Mouse (Mus musculus) liver, embryonic 16.5 days (tissue): ENCODE data around the gene Myo1d. TPM values are rescaled to one million over a fixed set of nuclear protein-coding genes. Genes with fewer than 3 reads are reported as not detected.
A peak's percentile ranks its signal among the peaks of the same experiment; 100 is the strongest.

Experiments used
- ATAC-seq: fragments of 200-750 bp; cut with Nextera tagmentation; 2 replicates; pipeline ENCODE4 v1.8.0; 2017; ENCODE audit warnings: low read depth, mild to moderate bottlenecking, moderate number of reproducible peaks, moderate library complexity
- H3K27ac ChIP-seq: fragments of 300-500 bp; sonication (generic); 2 replicates; pipeline ENCODE4 v1.5.1; 2014; ENCODE audit warnings: mild to moderate bottlenecking, low read length
- H3K27me3 ChIP-seq: fragments of 300-500 bp; sonication (generic); 2 replicates; pipeline ENCODE4 v1.6.1; 2014; ENCODE audit warnings: low read depth, low read length, mixed read lengths; ENCODE audit not compliant: control insufficient read depth, insufficient read depth
- H3K36me3 ChIP-seq: fragments of 300-500 bp; sonication (generic); 2 replicates; pipeline ENCODE4 v1.6.1; 2014; ENCODE audit warnings: mild to moderate bottlenecking; ENCODE audit not compliant: control insufficient read depth, insufficient read depth
- H3K4me1 ChIP-seq: fragments of 300-500 bp; sonication (generic); 2 replicates; pipeline ENCODE4 v1.6.1; 2014; ENCODE audit warnings: low read depth, low read length, mixed read lengths; ENCODE audit not compliant: control insufficient read depth
- H3K4me2 ChIP-seq: fragments of 300-500 bp; sonication (generic); 2 replicates; pipeline ENCODE4 v1.6.1; 2014; ENCODE audit warnings: low read depth, low read length, mixed read lengths
- H3K4me3 ChIP-seq: fragments of 300-500 bp; sonication (generic); 2 replicates; pipeline ENCODE4 v1.5.1; 2014; ENCODE audit warnings: low read depth, mild to moderate bottlenecking, low read length
- H3K9ac ChIP-seq: fragments of 300-500 bp; sonication (generic); 2 replicates; pipeline ENCODE4 v1.6.1; 2014; ENCODE audit warnings: low read depth, low read length
- H3K9me3 ChIP-seq: fragments of 300-500 bp; sonication (generic); replicated peaks from 2 replicates; pipeline ENCODE4 v1.6.1; 2016; ENCODE audit warnings: low read length; ENCODE audit not compliant: control insufficient read depth
- WGBS: fragments of 180-500 bp; shearing (Covaris S2); extraction: QIAGEN DNeasy Blood & Tissue Kit; methylation state at CpG from one replicate; pipeline ENCODE4 v1.1.7; 2014; ENCODE audit not compliant: insufficient replicate concordance; 5-methylcytosine and 5-hydroxymethylcytosine counted together
- polyA plus RNA-seq: library from polyadenylated mRNA; unstranded; fragments of >200 nt; fragmentation: Nextera tagmentation; extraction: Ambion mirVana; gene quantifications from 2 replicates; pipeline ENCODE4 v1.2.1, GENCODE M21; 2015

Gene Myo1d
- polyA plus RNA-seq, 1 experiment from 2014 or later, result 12.3 TPM

DNA sequence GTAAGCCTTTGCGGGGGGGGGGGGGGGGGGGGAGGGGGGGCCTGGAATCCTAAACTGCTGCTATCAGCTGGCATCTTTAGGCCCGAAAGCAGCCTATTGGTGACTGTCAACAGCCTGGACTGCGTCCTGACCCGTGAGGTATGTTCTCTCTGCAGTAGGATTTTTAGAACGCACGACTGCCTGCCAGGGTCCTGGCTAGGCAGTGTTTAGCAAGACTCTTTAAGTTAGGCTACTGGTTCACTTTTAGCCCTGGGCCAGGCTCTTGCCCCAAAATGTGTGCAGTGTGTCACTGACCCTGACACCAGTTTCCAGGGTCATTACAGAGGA is 29.8 kb upstream of the Myo1d start:
- 54% methylated on average over 5 of the region's 6 CpGs for WGBS
- H3K9ac ChIP-seq, result peak overlapping the region; percentile 53; the same call in 1 of the 2 replicates
- 0 out of 2 replicates have a peak, but pooled peaks have one; percentile 6 for ATAC-seq

DNA sequence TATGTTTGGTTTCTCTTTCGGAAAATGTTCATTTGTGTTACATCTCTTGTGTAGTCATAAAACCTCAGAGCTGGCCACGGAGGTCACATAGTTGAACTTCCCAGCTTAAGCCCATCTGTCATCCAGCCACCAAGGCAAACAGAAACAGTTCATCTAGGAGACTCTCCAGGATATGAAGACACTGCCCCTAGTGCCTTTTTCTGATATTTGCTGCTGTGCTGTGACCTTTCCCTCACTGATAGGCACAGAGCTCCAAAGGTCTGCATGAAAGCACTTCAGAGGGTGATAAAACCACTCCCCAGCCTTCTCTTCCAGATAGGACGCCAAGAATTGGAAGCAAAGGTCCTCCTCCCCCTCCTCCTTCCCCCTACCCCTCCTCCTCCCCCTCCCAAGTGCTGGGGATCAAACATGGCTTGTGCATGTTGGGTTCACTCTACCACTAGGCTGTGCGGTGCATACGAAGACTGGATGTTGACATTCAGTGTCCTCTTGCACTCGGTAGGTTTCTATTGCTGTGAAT is 28.8 kb upstream of the Myo1d start:
- Histone ChIP-seq H3K27ac (no peak overlapping the region), H3K4me3 (no peak overlapping the region), H3K4me2 (no peak overlapping the region), H3K9me3 (no peaks in the 10 kb centered on the region; the same call in 1 of the 2 replicates), H3K4me1 (peaks cover 6% of the 10 kb centered on the region), H3K27me3 (peaks cover 32% of the 10 kb centered on the region), H3K9ac (no peak overlapping the region), H3K36me3 (no peaks in the 10 kb centered on the region)
- WGBS, result 57% methylated on average over 6 of the region's 6 CpGs
- peak; percentile 43; the same call in 1 of the 2 replicates for ATAC-seq

More for the DNA sequence above, 29.8 kb upstream of the Myo1d start:
- H3K36me3 ChIP-seq, result no peaks in the 10 kb centered on the region
- H3K4me3 ChIP-seq, result peak overlapping the region; percentile 59
- H3K27ac ChIP-seq, result 0 out of 2 replicates have a peak overlapping the region, but pooled peaks have one; percentile 17
- peaks cover 32% of the 10 kb centered on the region for H3K27me3 ChIP-seq
- H3K4me1 ChIP-seq, result peaks cover 6% of the 10 kb centered on the region
- peak overlapping the region; percentile 67 for H3K4me2 ChIP-seq
- H3K9me3 ChIP-seq, result no peaks in the 10 kb centered on the region; the same call in 1 of the 2 replicates

DNA sequence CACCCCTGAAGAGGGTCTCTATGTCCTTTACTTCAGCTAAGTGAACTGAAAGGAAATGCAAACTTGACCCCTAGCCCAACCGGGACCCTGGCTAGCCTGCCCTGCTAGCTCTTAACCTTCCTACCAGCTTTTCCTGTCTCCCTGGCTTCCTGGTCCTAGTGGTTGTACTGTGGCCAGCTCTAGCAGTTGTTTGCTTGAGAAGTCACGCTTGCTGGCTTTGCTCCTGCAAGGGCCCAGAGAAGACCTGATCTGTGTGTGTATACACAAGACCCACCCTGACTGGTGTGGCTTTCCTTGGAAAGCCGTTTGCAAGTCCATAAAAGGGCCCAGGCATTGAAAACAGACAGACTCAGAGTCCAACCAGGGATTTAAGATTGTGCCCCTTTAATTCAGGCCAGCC is 22.9 kb upstream of the Myo1d start:
- Histone ChIP-seq H3K27ac (no peak overlapping the region), H3K4me2 (no peak overlapping the region), H3K4me3 (no peak overlapping the region), H3K36me3 (no peaks in the 10 kb centered on the region), H3K9me3 (no peaks in the 10 kb centered on the region; the same call in 1 of the 2 replicates), H3K9ac (no peak overlapping the region), H3K27me3 (no peaks in the 10 kb centered on the region; the same call in 1 of the 2 replicates), H3K4me1 (no peaks in the 10 kb centered on the region)
- WGBS, result 31% methylated on average over 3 of the region's 3 CpGs
- ATAC-seq, result no peak

DNA sequence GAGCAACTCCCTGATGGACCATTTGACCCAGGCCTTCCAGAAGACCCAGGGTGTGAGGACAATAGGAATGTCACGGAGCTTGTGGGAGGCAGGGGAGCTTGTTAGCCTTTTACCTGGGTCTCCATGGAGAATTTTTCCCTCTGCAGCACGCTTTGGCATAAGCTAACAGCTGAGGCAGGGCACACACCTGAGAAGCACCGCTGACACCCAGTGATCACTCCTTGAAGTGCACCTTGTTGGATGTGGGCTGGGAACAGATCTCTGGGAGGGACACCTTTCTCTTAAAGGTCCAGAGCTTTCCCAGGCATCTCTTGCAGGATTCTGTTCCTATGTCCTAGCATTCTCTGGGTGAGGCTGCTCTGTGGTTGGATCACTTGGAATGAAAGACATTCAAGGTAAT is 20.2 kb upstream of the Myo1d start:
- 39% methylated on average over 3 of the region's 3 CpGs for WGBS
- Histone ChIP-seq H3K27ac (no peak overlapping the region), H3K9me3 (no peaks in the 10 kb centered on the region; the same call in 1 of the 2 replicates), H3K4me2 (no peak overlapping the region), H3K27me3 (no peaks in the 10 kb centered on the region; the same call in 1 of the 2 replicates), H3K4me1 (no peaks in the 10 kb centered on the region), H3K36me3 (no peaks in the 10 kb centered on the region), H3K4me3 (no peak overlapping the region), H3K9ac (no peak overlapping the region)
- ATAC-seq, result no peak

DNA sequence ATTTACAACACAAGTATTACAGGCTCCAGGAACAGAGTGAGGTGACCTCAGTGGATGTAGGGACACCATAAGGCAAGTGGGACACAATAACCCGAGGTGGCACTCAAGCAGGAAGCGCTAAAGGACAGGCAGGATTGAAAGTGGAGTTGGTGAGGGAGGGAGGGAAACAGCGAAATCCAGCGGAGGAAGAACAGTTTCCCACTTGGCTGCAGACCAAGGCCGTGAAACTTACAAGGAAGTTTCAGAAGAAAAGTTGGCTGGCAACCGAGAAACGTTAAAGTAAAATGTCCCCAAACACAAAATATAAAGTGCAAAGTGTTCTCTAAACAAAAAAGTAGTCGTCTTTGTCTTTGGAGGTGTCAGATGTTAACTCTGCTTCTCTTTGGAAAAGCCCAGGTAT is 15.6 kb upstream of the Myo1d start:
- Histone ChIP-seq H3K9me3 (no peaks in the 10 kb centered on the region), H3K4me2 (no peak overlapping the region), H3K4me3 (no peak overlapping the region), H3K4me1 (peaks cover 7% of the 10 kb centered on the region), H3K27ac (no peak overlapping the region), H3K9ac (no peak overlapping the region), H3K27me3 (no peaks in the 10 kb centered on the region), H3K36me3 (no peaks in the 10 kb centered on the region)
- 59% methylated on average over 8 of the region's 8 CpGs for WGBS
- ATAC-seq, result no peak

DNA sequence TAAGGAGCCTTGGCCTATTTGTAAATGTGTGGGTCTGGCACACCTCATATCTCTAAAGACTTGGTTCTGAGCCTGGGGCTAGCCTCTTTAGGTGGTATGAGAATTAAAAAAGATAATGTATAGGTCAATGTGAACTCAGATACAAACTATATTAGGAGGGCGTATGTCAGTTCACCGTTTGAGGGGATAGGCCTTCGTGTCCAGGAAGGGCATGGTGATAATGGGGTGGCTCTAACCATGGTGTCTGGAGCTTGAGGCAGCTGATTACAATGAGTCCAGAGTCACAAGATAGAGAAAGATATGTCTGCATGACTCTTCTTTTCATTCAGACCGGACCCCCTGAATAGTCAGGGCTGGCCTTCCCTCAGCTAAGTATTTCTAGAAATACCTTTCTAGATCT is 14.5 kb upstream of the Myo1d start:
- Histone ChIP-seq H3K9ac (no peak overlapping the region), H3K9me3 (no peaks in the 10 kb centered on the region), H3K27ac (no peak overlapping the region), H3K4me3 (no peak overlapping the region), H3K36me3 (no peaks in the 10 kb centered on the region), H3K4me2 (no peak overlapping the region), H3K4me1 (peaks cover 15% of the 10 kb centered on the region), H3K27me3 (no peaks in the 10 kb centered on the region)
- 42% methylated on average over 4 of the region's 4 CpGs for WGBS
- no peak for ATAC-seq

DNA sequence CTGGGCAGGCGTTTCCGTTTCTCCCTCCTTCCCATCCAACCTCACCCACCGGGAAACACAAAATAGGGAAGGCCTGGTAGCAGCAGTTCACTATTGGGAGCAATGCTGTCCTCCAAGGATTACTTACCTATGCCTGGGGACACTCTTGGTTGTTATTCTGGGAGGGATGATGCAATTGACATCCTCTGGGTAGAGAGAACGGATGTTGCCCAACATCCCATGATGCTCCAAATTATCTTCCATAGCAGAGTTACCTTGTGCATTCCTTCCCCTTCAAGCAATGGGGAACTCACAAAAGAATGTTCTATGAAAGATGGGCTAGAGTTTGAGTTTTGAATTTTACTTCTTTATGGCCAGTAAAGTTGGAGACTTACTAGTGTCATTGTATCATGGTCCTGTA is 13.6 kb upstream of the Myo1d start:
- no peak for ATAC-seq

DNA sequence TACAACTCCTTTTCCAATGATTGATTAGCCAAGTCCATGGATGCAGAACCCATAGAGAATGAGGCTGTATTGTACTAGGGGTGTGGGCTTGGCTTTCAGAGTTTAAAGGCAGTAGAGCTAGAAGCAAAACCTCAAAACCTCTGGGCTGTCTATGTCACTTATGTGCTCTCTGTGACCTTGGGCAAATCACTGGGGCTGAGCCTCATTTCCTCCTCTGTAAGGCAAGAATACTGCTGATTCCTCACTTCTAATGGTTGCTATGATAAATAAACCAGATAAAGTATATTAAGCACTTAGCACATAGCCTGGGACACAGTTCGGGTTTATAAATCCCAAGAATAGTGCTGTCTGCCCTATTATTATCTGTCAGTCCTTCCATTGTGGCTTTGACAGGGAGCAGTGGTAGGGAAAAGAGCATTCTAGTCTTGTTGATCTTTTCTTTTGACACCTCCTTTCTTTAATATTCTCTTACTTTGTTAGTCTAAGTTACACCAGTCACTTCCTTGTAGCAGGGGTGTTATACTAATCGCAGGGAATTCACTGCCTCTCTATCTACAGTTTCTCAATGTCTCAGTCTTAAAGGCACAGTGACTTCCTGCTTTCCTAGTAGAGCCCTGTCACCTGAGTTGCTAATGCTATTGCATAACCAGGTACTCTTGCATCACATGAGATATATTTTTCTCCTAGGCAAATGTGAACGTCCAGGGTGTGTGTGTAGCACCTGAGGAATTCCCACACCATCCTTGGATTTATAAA is 12.0 kb upstream of the Myo1d start:
- Histone ChIP-seq H3K4me1 (peaks cover 15% of the 10 kb centered on the region), H3K4me2 (no peak overlapping the region), H3K9ac (no peak overlapping the region), H3K4me3 (no peak overlapping the region), H3K36me3 (no peaks in the 10 kb centered on the region), H3K27me3 (no peaks in the 10 kb centered on the region), H3K27ac (no peak overlapping the region), H3K9me3 (no peaks in the 10 kb centered on the region)
- 30% methylated on average over 3 of the region's 3 CpGs for WGBS
- peak; percentile 43; the same call in 1 of the 2 replicates for ATAC-seq

More for the DNA sequence above, 13.6 kb upstream of the Myo1d start:
- Histone ChIP-seq H3K27ac (no peak overlapping the region), H3K9ac (no peak overlapping the region), H3K9me3 (no peaks in the 10 kb centered on the region), H3K27me3 (no peaks in the 10 kb centered on the region), H3K4me1 (peaks cover 15% of the 10 kb centered on the region), H3K4me3 (no peak overlapping the region), H3K36me3 (no peaks in the 10 kb centered on the region), H3K4me2 (no peak overlapping the region)
- 76% methylated on average over 4 of the region's 4 CpGs for WGBS

DNA sequence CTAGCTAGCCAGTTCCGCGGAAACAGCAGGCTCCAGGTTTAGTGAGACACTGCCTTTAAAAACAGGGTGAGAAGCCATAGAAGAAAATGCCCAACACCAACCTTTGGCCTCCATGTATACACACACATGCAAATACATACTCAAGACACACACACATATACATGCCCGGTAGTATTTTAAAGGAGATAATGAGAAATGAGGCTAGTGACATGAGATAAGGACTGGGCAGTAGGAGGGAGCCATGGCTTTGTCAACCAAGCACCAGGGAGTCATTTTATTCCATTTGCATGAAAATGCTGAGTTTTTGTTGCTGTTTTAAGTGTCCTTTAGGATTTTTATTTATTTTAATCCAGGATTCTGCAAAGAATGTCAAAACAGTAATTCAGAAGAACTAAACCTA is 10.6 kb upstream of the Myo1d start:
- H3K9ac ChIP-seq, result no peak overlapping the region
- peak; percentile 61; the same call in 1 of the 2 replicates for ATAC-seq

More for the DNA sequence above, 10.6 kb upstream of the Myo1d start:
- Histone ChIP-seq H3K4me1 (peaks cover 24% of the 10 kb centered on the region), H3K4me2 (no peak overlapping the region), H3K4me3 (no peak overlapping the region), H3K9me3 (no peaks in the 10 kb centered on the region), H3K27ac (no peak overlapping the region), H3K36me3 (no peaks in the 10 kb centered on the region), H3K27me3 (no peaks in the 10 kb centered on the region)
- 53% methylated on average over 3 of the region's 3 CpGs for WGBS
